Mouse (Mus musculus) liver, embryonic 14.5 days (tissue): ENCODE data around the gene Lmtk2.

Source experiments
- CTCF ChIP-seq: IDR thresholded peaks from 2 replicates; pipeline ENCODE4 v1.5.1; 2016; ENCODE audit warnings: antibody characterized with exemption, low read depth, control low read depth
- EP300 ChIP-seq: IDR thresholded peaks from 2 replicates; pipeline ENCODE4 v1.6.1; 2016; ENCODE audit warnings: antibody characterized with exemption, low read depth

DNA sequence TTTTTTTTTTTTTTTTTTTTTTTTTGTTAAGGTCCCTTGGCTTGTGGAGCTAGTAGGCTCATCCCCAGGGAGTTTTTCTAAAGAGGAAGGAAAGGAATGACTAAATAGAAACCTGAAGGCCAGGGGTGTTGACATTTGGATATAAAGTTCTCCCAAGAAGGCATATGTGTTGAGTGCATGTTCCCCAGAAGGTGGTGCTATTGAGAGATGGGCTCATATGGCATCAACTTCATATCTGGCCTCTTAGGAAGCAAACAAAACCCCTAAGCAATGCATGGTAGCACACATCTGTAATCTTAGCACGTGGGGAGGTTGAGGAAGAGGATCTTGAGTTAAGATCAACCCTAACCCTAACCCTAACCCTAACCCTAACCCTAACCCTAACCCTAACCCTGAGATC, 131.2 kb downstream of the Lmtk2 start:
- TF ChIP-seq CTCF (peak; percentile 39; the same call in 1 of the 2 replicates), EP300 (no peak)
